Mouse (Mus musculus) forebrain, embryonic 14.5 days (tissue): ENCODE results near the gene Sh2d3c. TPM values are rescaled to one million over a fixed set of nuclear protein-coding genes. Genes with fewer than 3 reads are reported as not detected.

Experiments
- ATAC-seq: fragments of 200-750 bp; cut with Nextera tagmentation; 2 replicates; pipeline ENCODE4 v1.8.0; 2017; ENCODE audit warnings: mild to moderate bottlenecking, moderate library complexity
- DNase-seq: peaks from one replicate; pipeline ENCODE4 v3.0.0-alpha.2; 2015; ENCODE audit warnings: low spot score
- H3K27ac ChIP-seq: fragments of 300-500 bp; sonication (generic); 2 replicates; pipeline ENCODE4 v1.5.1; 2014; ENCODE audit warnings: low read depth, mild to moderate bottlenecking, control low read depth, low read length, moderate library complexity
- H3K27me3 ChIP-seq: fragments of 300-500 bp; sonication (generic); replicated peaks from 2 replicates; pipeline ENCODE4 v1.6.1; 2014; ENCODE audit warnings: low read length, control low read depth, mixed read lengths; ENCODE audit not compliant: control insufficient read depth, insufficient read depth
- H3K36me3 ChIP-seq: fragments of 300-500 bp; sonication (generic); 2 replicates; pipeline ENCODE4 v1.6.1; 2014; ENCODE audit warnings: low read length, control low read depth; ENCODE audit not compliant: control insufficient read depth, insufficient read depth
- H3K4me1 ChIP-seq: fragments of 300-500 bp; sonication (generic); 2 replicates; pipeline ENCODE4 v1.6.1; 2014; ENCODE audit warnings: antibody characterized with exemption, low read length, control low read depth; ENCODE audit not compliant: control insufficient read depth, insufficient read depth
- H3K4me2 ChIP-seq: fragments of 300-500 bp; sonication (generic); 2 replicates; pipeline ENCODE4 v1.6.1; 2014; ENCODE audit warnings: mild to moderate bottlenecking, control low read depth, low read length
- H3K4me3 ChIP-seq: fragments of 300-500 bp; sonication (generic); 2 replicates; pipeline ENCODE4 v1.5.1; 2014; ENCODE audit warnings: low read depth, low read length, control low read depth
- H3K9ac ChIP-seq: fragments of 300-500 bp; sonication (generic); 2 replicates; pipeline ENCODE4 v1.6.1; 2014; ENCODE audit warnings: mild to moderate bottlenecking, low read length, control low read depth, moderate library complexity
- H3K9me3 ChIP-seq: fragments of 300-500 bp; sonication (generic); replicated peaks from 2 replicates; pipeline ENCODE4 v1.6.1; 2016; ENCODE audit warnings: low read length, control low read depth, mixed read lengths; ENCODE audit not compliant: control insufficient read depth
- WGBS: fragments of 180-500 bp; shearing (Covaris S2); extraction: QIAGEN DNeasy Blood & Tissue Kit; methylation state at CpG from one replicate; pipeline ENCODE4 v1.1.7; 2014; 5-methylcytosine and 5-hydroxymethylcytosine counted together
- polyA plus RNA-seq: library from polyadenylated mRNA; unstranded; fragments of >200 nt; fragmentation: Nextera tagmentation; extraction: Ambion mirVana; gene quantifications from 2 replicates; pipeline ENCODE4 v1.2.1, GENCODE M21; 2014

Sh2d3c gene
- polyA plus RNA-seq, 1 experiment from 2014 or later = 25.8 TPM

GRCm38 (mm10) chr2:32750887-32751664 lies 30.2 kb downstream of the Sh2d3c start:
- H3K9me3 ChIP-seq = no peaks in the 10 kb centered on the region
- peak overlapping the region; percentile 48 for H3K4me2 ChIP-seq
- H3K27ac ChIP-seq = no peak overlapping the region; the same call in 1 of the 2 replicates
- peak overlapping the region; percentile 16 for H3K4me3 ChIP-seq
- DNase-seq (peak; percentile 65), ATAC-seq (peak; percentile 81)
- H3K4me1 ChIP-seq = 0 out of 2 replicates have a peak, but pooled peaks cover 12% of the 10 kb centered on the region
- H3K27me3 ChIP-seq = no peaks in the 10 kb centered on the region
- 2% methylated on average over 31 of the region's 31 CpGs for WGBS
- peaks cover 68% of the 10 kb centered on the region for H3K36me3 ChIP-seq
- H3K9ac ChIP-seq = peak overlapping the region; percentile 46

- ATAC-seq (no peak), DNase-seq (no peak)
- H3K36me3 ChIP-seq = peaks cover 64% of the 10 kb centered on the region
- peak overlapping the region; percentile 48 for H3K4me2 ChIP-seq
- H3K4me1 ChIP-seq = 0 out of 2 replicates have a peak, but pooled peaks cover 12% of the 10 kb centered on the region
- 18% methylated on average over 8 of the region's 10 CpGs for WGBS
- H3K9me3 ChIP-seq = no peaks in the 10 kb centered on the region
- peak overlapping the region; percentile 16 for H3K4me3 ChIP-seq
- no peaks in the 10 kb centered on the region for H3K27me3 ChIP-seq
- H3K9ac ChIP-seq = peak overlapping the region; percentile 46
- H3K27ac ChIP-seq = no peak overlapping the region
Observed at GRCm38 (mm10) chr2:32751665-32752033, 30.8 kb downstream of the Sh2d3c start.

- no peak overlapping the region for H3K9ac ChIP-seq
- H3K27ac ChIP-seq = no peak overlapping the region
- H3K4me3 ChIP-seq = no peak overlapping the region
- H3K27me3 ChIP-seq = no peaks in the 10 kb centered on the region
- DNase-seq = no peak
- H3K4me1 ChIP-seq = 0 out of 2 replicates have a peak, but pooled peaks cover 12% of the 10 kb centered on the region
- no peak for ATAC-seq
- 65% methylated on average over 10 of the region's 10 CpGs for WGBS
- no peaks in the 10 kb centered on the region for H3K9me3 ChIP-seq
- H3K4me2 ChIP-seq = no peak overlapping the region
- H3K36me3 ChIP-seq = peaks cover 59% of the 10 kb centered on the region
Observed at GRCm38 (mm10) chr2:32752181-32752580, 31.3 kb downstream of the Sh2d3c start.

GRCm38 (mm10) chr2:32756674-32757055 lies 35.8 kb downstream of the Sh2d3c start:
- Histone ChIP-seq H3K36me3 (peaks cover 48% of the 10 kb centered on the region), H3K9ac (no peak overlapping the region), H3K27me3 (no peaks in the 10 kb centered on the region), H3K4me2 (0 out of 2 replicates have a peak overlapping the region, but pooled peaks have one; percentile 4), H3K9me3 (no peaks in the 10 kb centered on the region), H3K4me3 (no peak overlapping the region), H3K27ac (no peak overlapping the region), H3K4me1 (0 out of 2 replicates have a peak, but pooled peaks cover 9% of the 10 kb centered on the region)
- ATAC-seq (peak; percentile 51), DNase-seq (no peak)
- 28% methylated on average over 6 of the region's 6 CpGs for WGBS

GRCm38 (mm10) chr2:32757056-32757845 lies 36.4 kb downstream of the Sh2d3c start, which contains the start of gene Tor2a:
Gene Tor2a, plus strand, starts transcription at chr2:32757234.
- H3K9ac ChIP-seq = peak within 1 kb of the TSS; percentile 90
- WGBS = under 1% methylated on average over 60 of the region's 66 CpGs
- H3K4me2 ChIP-seq = peak within 1 kb of the TSS; percentile 56
- H3K27ac ChIP-seq = peak within 1 kb of the TSS; percentile 89
- H3K4me3 ChIP-seq = peak within 1 kb of the TSS; percentile 76
- ATAC-seq (peak; percentile 96), DNase-seq (peak; percentile 99)
- H3K27me3 ChIP-seq = no peaks in the 10 kb centered on the region
- H3K9me3 ChIP-seq = no peaks in the 10 kb centered on the region
- H3K36me3 ChIP-seq = peaks cover 50% of the 10 kb centered on the region
- 0 out of 2 replicates have a peak, but pooled peaks cover 5% of the 10 kb centered on the region for H3K4me1 ChIP-seq

GRCm38 (mm10) chr2:32758503-32758902 lies 37.6 kb downstream of the Sh2d3c start:
- Histone ChIP-seq H3K36me3 (peaks cover 48% of the 10 kb centered on the region), H3K27ac (0 out of 2 replicates have a peak overlapping the region, but pooled peaks have one; percentile 0), H3K27me3 (no peaks in the 10 kb centered on the region), H3K4me1 (0 out of 2 replicates have a peak, but pooled peaks cover 5% of the 10 kb centered on the region), H3K4me3 (no peak overlapping the region), H3K9ac (peak overlapping the region; percentile 7; the same call in 1 of the 2 replicates), H3K9me3 (no peaks in the 10 kb centered on the region), H3K4me2 (0 out of 2 replicates have a peak overlapping the region, but pooled peaks have one; percentile 7)
- ATAC-seq (no peak), DNase-seq (no peak)
- WGBS = 85% methylated on average over 8 of the region's 8 CpGs

- peaks cover 45% of the 10 kb centered on the region for H3K36me3 ChIP-seq
- no peak overlapping the region for H3K4me3 ChIP-seq
- H3K4me2 ChIP-seq = no peak overlapping the region
- H3K9ac ChIP-seq = peak overlapping the region; percentile 7; the same call in 1 of the 2 replicates
- ATAC-seq (no peak), DNase-seq (no peak)
- WGBS = 83% methylated on average over 2 of the region's 2 CpGs
- no peaks in the 10 kb centered on the region for H3K27me3 ChIP-seq
- 0 out of 2 replicates have a peak overlapping the region, but pooled peaks have one; percentile 0 for H3K27ac ChIP-seq
- 0 out of 2 replicates have a peak, but pooled peaks cover 5% of the 10 kb centered on the region for H3K4me1 ChIP-seq
- no peaks in the 10 kb centered on the region for H3K9me3 ChIP-seq
Observed at GRCm38 (mm10) chr2:32759001-32759400, 38.1 kb downstream of the Sh2d3c start.

GRCm38 (mm10) chr2:32761361-32761760 lies 40.5 kb downstream of the Sh2d3c start:
- Histone ChIP-seq H3K4me1 (0 out of 2 replicates have a peak, but pooled peaks cover 5% of the 10 kb centered on the region), H3K9me3 (no peaks in the 10 kb centered on the region), H3K36me3 (peaks cover 33% of the 10 kb centered on the region), H3K27me3 (no peaks in the 10 kb centered on the region), H3K4me3 (no peak overlapping the region), H3K27ac (no peak overlapping the region), H3K9ac (no peak overlapping the region), H3K4me2 (no peak overlapping the region)
- WGBS = 91% methylated on average over 14 of the region's 14 CpGs
- no peak for DNase-seq
- ATAC-seq = no peak
